Comparison of ENCODE assay signal across 11 mouse cellular contexts in the genomic region with DNA sequence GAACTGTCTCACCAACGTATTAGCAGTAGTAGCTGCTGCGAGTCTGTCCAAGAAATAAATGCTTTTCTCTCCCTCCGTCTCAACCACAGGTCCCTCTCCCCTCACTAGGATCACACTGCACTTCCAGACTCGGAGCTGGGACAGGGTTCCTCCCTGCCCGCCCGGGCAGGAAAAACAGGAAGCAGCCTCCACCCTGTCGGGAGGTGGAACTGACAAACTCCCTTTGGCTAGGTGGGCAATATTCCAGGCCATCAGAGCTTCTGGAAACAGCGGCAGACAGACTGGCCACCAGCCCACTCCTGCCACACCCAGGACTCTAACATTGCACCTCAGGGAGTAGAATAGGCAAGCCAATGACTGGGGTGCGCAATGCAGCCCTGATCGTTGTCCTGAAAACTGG. TPM values are rescaled to one million over a fixed set of nuclear protein-coding genes. Genes with fewer than 3 reads are reported as not detected.
DNase-seq lines count a peak whose midpoint lies in the region; ATAC-seq lines count a peak whose summit lies in the region.
"Had no signal": no experiment of that assay in that cellular context is flagged by ENCODE, and none has a peak within 500 bp of the region (broad histone marks: within the 10 kb centered on the region; RNA-seq: fewer than 3 reads in every experiment).

No protein-coding gene starts in this region.

- intact Hi-C loops in heart, postnatal 25 days (cut with DNase I), result no loop called here

- DNase-seq in cerebellum, postnatal 10 days, result peak; percentile 39 to 50
- DNase-seq in cerebellum, postnatal 4 days (ENCODE audit: low spot score in 2 of 2), result no peak
- DNase-seq in heart, postnatal 25 days (ENCODE audit: low spot score), result peak; percentile 82
- DNase-seq in lung, postnatal 25 days (ENCODE audit: low spot score), result peak; percentile 91
- DNase-seq in forebrain, embryonic 10.5 days (ENCODE audit: extremely low spot score, low spot score), result no peak

- WGBS in forebrain, embryonic 10.5 days, result 81% methylated on average over 10 of the region's 10 CpGs
- 88% methylated on average over 10 of the region's 10 CpGs for WGBS in midbrain, embryonic 16.5 days

- no peak for ATAC-seq in frontal cortex, adult (ENCODE audit: low TSS enrichment)
- no peak for ATAC-seq in midbrain, embryonic 16.5 days

- H3K36me3 ChIP-seq in forebrain, embryonic 10.5 days (replicated peaks), result no peaks in the 10 kb centered on the region
- H3K36me3 ChIP-seq in midbrain, embryonic 16.5 days (ENCODE audit: control insufficient read depth, insufficient read depth, low read length), result no peaks in the 10 kb centered on the region

- no peaks in the 10 kb centered on the region for H3K27me3 ChIP-seq in forebrain, embryonic 10.5 days (ENCODE audit: poor library complexity, severe bottlenecking)
- no peaks in the 10 kb centered on the region for H3K27me3 ChIP-seq in midbrain, embryonic 16.5 days (ENCODE audit: control insufficient read depth, insufficient read depth, low read depth, low read length)

- no peak overlapping the region for H3K4me2 ChIP-seq in midbrain, embryonic 16.5 days (ENCODE audit: low read length)

- peak overlapping the region; percentile 90 for H3K27ac ChIP-seq in brown adipose tissue, adult 24 weeks (replicated peaks; ENCODE audit: low read depth, low read length)
- H3K27ac ChIP-seq in forebrain, embryonic 10.5 days, result no peak overlapping the region
- H3K27ac ChIP-seq in midbrain, embryonic 16.5 days (ENCODE audit: low read length), result no peak overlapping the region

- no peaks in the 10 kb centered on the region for H3K9me3 ChIP-seq in forebrain, embryonic 10.5 days
- H3K9me3 ChIP-seq in midbrain, embryonic 16.5 days (replicated peaks; ENCODE audit: control insufficient read depth, low read length, poor library complexity, severe bottlenecking), result no peaks in the 10 kb centered on the region

- peaks cover 31% of the 10 kb centered on the region; the same call in 1 of the 2 replicates for H3K4me1 ChIP-seq in brown adipose tissue, adult 24 weeks (ENCODE audit: control insufficient read depth, insufficient read depth, insufficient read length, low read length)
- H3K4me1 ChIP-seq in forebrain, embryonic 10.5 days, result no peaks in the 10 kb centered on the region
- no peaks in the 10 kb centered on the region for H3K4me1 ChIP-seq in midbrain, embryonic 16.5 days (ENCODE audit: control insufficient read depth, insufficient read depth, low read length)

- peak overlapping the region; percentile 28 for H3K4me3 ChIP-seq in brown adipose tissue, adult 24 weeks (ENCODE audit: insufficient read depth, low read depth, low read length)
- H3K4me3 ChIP-seq in forebrain, embryonic 10.5 days, result no peak overlapping the region
- H3K4me3 ChIP-seq in midbrain, embryonic 16.5 days (ENCODE audit: low read depth, low read length), result no peak overlapping the region

- H3K9ac ChIP-seq in midbrain, embryonic 16.5 days (ENCODE audit: low read depth, low read length), result no peak overlapping the region

RNA-seq across cellular contexts. Expression of a gene that starts 11.5 kb away (rescaled TPM):
- 7.9 and 8.6 TPM in 2 replicates for polyA plus RNA-seq in brown adipose tissue, adult 24 weeks (2012; ENCODE audit: insufficient read depth, insufficient read length, missing spikeins)
- total RNA-seq in heart, postnatal 25 days (2021), result 10 to 100 TPM; 30.0 to 36.0 TPM
- 66.6 and 72.1 TPM in 2 replicates for polyA plus RNA-seq in forebrain, embryonic 10.5 days (2016; fragmentation: Nextera tagmentation; extraction: Ambion mirVana)
- 39.4 and 39.7 TPM in 2 replicates for polyA plus RNA-seq in midbrain, embryonic 16.5 days (2015; fragmentation: Nextera tagmentation; extraction: Ambion mirVana)

RNA-seq across cellular contexts. Expression of a gene that starts 29.9 kb away (rescaled TPM):
- not detected in 2 replicates for polyA plus RNA-seq in brown adipose tissue, adult 24 weeks (2012; ENCODE audit: insufficient read depth, insufficient read length, missing spikeins)
- total RNA-seq in heart, postnatal 25 days (2021), result not detected
- not detected in 2 replicates for polyA plus RNA-seq in forebrain, embryonic 10.5 days (2016; fragmentation: Nextera tagmentation; extraction: Ambion mirVana)
- not detected in 2 replicates for polyA plus RNA-seq in midbrain, embryonic 16.5 days (2015; fragmentation: Nextera tagmentation; extraction: Ambion mirVana)
- total RNA-seq: neutrophil, adult 5-6 weeks had no signal
- polyA plus RNA-seq: brain, embryonic 14.5 days; intestine, embryonic 14.5 days had no signal

RNA-seq across cellular contexts. Expression of a gene that starts 39.4 kb away (rescaled TPM):
- 4.9 and 13.4 TPM in 2 replicates for polyA plus RNA-seq in brown adipose tissue, adult 24 weeks (2012; ENCODE audit: insufficient read depth, insufficient read length, missing spikeins)
- total RNA-seq in heart, postnatal 25 days (2021), result 1 to 10 TPM; 2.1 to 2.2 TPM
- polyA plus RNA-seq in forebrain, embryonic 10.5 days (2016; fragmentation: Nextera tagmentation; extraction: Ambion mirVana), result 0.42 and 0.90 TPM in 2 replicates
- 1.2 and 2.3 TPM in 2 replicates for polyA plus RNA-seq in midbrain, embryonic 16.5 days (2015; fragmentation: Nextera tagmentation; extraction: Ambion mirVana)
- total RNA-seq: neutrophil, adult 5-6 weeks had no signal

Comparison
In these comparisons a context has a peak if more than half of its experiments do, and no peak if none do; other contexts are left out.
1. DNase-seq: peak in cerebellum, postnatal 10 days (2 of 2), heart, postnatal 25 days (single experiment) and lung, postnatal 25 days (single experiment); none in cerebellum, postnatal 4 days (0 of 2) and forebrain, embryonic 10.5 days (single experiment).